Mouse (Mus musculus) stomach, postnatal 0 days (tissue): ENCODE results near the gene Strn4.

Experiments
- CTCF ChIP-seq: IDR thresholded peaks from 2 replicates; pipeline ENCODE4 v1.5.1; 2016; ENCODE audit warnings: antibody characterized with exemption, low read depth, mild to moderate bottlenecking, moderate library complexity
- EP300 ChIP-seq: optimal IDR thresholded peaks from 2 replicates; pipeline ENCODE3; 2016; ENCODE audit warnings: antibody characterized with exemption

- TF ChIP-seq CTCF: no peak
- TF ChIP-seq EP300: no peak
Measured at GRCm38 (mm10) chr7:16794886-16795285, 20.8 kb upstream of the Strn4 start.
